Mouse (Mus musculus): ENCODE data around the gene Aldh1b1. TPM values are rescaled to one million over a fixed set of nuclear protein-coding genes. Genes with fewer than 3 reads are reported as not detected.
A peak's percentile ranks its signal among the peaks of the same experiment; 100 is the strongest.

Gene Aldh1b1
- polyA plus RNA-seq, 1 experiment: 9.8 TPM

DNA sequence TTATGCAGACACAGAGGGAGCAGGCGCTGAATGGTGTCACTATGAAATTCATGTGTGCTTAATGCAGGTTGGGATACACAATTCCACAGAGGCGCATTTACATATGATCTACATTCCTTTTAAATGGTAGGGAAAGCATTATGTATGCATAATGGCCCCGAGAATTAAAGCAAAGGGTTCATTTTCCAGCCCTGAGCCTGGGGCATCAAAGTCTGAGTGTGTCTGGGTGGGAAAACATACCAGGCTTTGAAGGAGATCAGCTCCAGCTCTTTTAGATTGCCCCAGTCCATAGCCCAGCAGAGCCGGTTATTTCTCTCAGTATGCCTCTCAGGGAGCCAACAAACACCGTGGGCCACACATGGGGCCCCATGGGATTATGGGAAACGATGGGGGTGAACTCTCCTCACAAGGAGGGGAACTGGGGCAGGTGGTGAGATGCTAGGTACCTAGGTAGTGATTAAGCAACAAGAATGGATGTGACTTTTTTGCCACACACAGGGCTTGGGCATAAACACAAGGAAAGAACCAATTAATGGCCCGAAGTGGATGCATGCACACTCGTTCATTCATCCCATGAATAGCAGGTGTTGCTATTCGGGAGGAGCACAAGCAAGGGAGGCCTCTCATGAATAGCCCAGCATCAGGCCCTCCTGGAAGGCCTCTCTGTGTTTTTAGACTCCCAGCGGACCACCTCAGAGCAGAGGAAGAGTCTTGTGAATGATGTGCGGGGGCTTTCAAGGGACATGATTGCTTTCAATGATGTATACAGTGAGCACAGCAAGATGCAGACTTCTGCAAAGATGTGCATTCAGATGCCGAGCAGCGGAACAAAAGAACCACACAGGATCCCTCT, 31.3 kb downstream of the Aldh1b1 start:
- peak; percentile 81 for DNase-seq (ENCODE audit: low read depth)

DNA sequence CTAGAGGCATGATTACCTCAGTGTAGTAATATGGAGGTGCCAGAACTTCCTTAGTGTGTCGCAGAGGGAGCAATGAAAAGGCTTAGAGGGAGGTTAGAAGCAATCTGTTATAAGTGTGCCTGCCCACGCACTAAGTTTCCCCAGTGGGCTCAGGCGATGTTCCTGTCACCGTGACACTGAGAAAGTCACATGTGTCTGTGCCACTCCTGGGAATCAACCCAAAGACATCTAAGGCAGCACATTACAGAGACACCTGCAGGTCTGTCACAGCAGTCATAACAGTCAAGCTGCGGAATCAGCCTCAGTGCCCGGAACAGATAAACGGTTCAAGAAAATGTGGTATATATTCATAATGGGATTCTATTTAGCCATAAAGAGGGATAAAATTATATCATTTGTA, 33.2 kb downstream of the Aldh1b1 start:
- DNase-seq (ENCODE audit: low read depth): peak; percentile 56
- no peak for TF ChIP-seq CTCF (IDR thresholded peaks at IDR 0.05; ENCODE audit: borderline replicate concordance, extremely low read depth, insufficient read depth, insufficient read length)
- no peak for TF ChIP-seq POLR2A (IDR thresholded peaks at IDR 0.05; ENCODE audit: borderline replicate concordance, extremely low read depth, insufficient read depth, insufficient read length, poor library complexity, severe bottlenecking)

More for the DNA sequence above, 31.3 kb downstream of the Aldh1b1 start:
- no peak for TF ChIP-seq POLR2A (IDR thresholded peaks at IDR 0.05; ENCODE audit: borderline replicate concordance, extremely low read depth, insufficient read depth, insufficient read length, poor library complexity, severe bottlenecking)
- TF ChIP-seq CTCF (IDR thresholded peaks at IDR 0.05; ENCODE audit: borderline replicate concordance, extremely low read depth, insufficient read depth, insufficient read length): no peak

DNA sequence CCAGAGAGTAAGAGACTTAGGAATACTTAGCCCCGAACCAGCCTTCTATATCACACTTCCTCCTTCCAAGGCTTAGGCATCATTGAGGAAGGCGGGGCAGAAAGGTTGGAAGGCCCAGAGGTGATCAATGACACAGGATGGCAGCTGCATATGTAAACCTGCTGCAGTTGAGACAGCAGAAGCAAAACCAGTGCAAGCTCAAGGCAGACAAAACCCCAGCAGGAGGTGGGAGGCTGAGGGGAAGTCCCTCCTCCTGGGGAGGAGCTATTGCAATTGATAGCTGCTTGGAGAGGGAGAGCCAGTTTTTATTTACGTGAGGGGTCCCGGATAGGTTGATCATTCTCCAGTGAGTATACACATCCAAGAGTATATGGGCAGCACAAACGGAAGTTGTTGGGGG, 34.6 kb downstream of the Aldh1b1 start:
- DNase-seq (ENCODE audit: low read depth): no peak
- no peak for TF ChIP-seq POLR2A (IDR thresholded peaks at IDR 0.05; ENCODE audit: borderline replicate concordance, extremely low read depth, insufficient read depth, insufficient read length, poor library complexity, severe bottlenecking)

DNA sequence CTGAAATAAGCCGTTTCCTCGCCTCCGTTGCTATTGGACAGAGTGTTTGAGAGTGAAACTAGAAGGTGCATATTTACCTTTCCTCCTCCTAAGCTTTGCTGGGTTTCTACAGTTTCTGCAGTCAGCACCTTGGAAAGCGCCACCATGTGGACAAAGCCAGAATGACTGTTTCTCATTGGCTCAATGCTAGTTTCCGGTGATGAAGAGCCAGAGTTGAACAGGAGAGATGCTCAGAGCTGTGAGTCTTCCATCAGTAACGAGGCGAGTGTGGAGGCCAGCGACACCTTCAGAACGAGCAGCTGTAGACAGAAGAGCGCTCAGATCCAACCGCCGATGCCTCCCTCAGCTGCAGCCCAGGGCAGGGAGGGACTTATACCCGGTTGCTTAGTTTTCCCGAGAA, 45.5 kb downstream of the Aldh1b1 start:
- no peak for TF ChIP-seq POLR2A (IDR thresholded peaks at IDR 0.05; ENCODE audit: borderline replicate concordance, extremely low read depth, insufficient read depth, insufficient read length, poor library complexity, severe bottlenecking)
- peak; percentile 74; the same call in 1 of the 2 replicates for TF ChIP-seq CTCF (IDR thresholded peaks at IDR 0.05; ENCODE audit: borderline replicate concordance, extremely low read depth, insufficient read depth, insufficient read length)
- peak; percentile 80 for DNase-seq (ENCODE audit: low read depth)

DNA sequence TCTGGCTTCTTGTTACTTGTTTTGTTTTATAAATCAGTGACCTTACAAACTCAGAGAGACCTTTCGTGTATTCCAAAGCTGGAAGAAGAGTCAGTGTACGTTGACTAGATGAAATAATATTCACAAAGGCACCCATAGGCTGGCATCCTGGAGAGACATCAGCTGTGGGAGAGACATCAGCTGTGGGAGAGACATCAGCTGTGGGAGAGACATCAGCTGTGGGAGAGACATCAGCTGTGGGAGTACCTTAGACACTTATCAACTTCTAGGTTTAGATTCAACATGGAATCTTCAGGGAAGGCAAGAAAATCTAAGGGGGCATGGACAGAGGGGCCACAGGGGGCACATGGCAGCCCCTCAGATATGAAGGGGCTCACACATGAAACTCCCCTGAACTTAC, 47.4 kb downstream of the Aldh1b1 start:
- no peak for DNase-seq (ENCODE audit: low read depth)
- TF ChIP-seq CTCF (IDR thresholded peaks at IDR 0.05; ENCODE audit: borderline replicate concordance, extremely low read depth, insufficient read depth, insufficient read length) (no peak), POLR2A (IDR thresholded peaks at IDR 0.05; ENCODE audit: borderline replicate concordance, extremely low read depth, insufficient read depth, insufficient read length, poor library complexity, severe bottlenecking) (no peak)

DNA sequence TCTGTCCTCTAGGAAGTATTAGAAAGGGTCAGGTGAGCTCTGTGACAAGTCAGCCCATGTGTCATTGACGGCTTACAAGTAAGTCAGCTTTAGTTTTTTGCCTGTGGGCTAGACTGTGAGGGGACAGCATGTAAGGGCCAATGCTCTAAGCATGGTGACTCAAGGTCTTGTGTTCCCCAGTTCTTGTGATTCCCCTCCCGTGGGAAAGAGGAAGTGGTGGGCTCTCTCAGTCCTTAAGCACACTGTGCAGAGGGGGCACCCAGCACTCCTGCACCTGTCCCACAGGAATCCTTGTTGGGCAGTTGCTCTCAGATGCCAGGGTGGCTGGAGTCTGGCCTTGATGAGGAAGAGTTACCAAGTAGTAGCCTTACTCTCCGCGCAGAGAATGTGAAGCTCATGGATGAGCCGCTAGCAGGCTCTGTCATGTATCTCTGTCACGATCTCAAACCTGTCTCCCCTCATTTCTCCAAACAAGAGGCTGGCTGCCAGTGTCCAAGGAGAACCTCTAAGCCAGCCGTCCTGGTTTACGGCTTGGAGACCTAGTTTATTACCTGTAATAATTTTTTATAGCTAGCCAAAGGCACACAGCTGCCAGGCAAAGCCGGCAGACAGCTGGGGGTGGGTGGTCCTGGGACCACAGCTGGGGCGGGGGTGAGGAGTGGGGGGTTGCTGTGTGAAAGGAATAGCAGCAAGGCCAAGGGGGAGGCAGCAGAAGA, 49.4 kb downstream of the Aldh1b1 start, which contains the start of gene Stra6l:
Stra6l (plus strand) TSS at position 556 of the 716 bp plus-strand sequence.
- no peak for TF ChIP-seq CTCF (IDR thresholded peaks at IDR 0.05; ENCODE audit: borderline replicate concordance, extremely low read depth, insufficient read depth, insufficient read length)
- no peak for TF ChIP-seq POLR2A (IDR thresholded peaks at IDR 0.05; ENCODE audit: borderline replicate concordance, extremely low read depth, insufficient read depth, insufficient read length, poor library complexity, severe bottlenecking)
- no peak for DNase-seq (ENCODE audit: low read depth)

DNA sequence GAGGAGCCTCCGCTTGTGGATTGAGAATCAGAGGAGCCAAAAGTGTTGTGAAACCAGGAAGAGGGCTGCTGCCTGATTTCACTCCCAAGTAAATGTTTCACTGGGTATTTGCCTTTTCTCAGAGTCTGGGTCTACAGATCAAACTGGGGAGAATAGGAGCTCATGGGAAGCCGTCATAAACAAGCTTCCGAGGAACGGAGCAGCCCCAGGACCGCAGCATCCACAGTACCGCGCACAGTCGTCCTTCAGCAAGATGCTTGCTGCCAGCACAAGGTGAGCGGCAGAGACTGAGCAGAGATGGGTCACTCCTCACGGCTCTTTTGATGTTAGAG, 50.0 kb downstream of the Aldh1b1 start:
- no peak for DNase-seq (ENCODE audit: low read depth)
- TF ChIP-seq CTCF (IDR thresholded peaks at IDR 0.05; ENCODE audit: borderline replicate concordance, extremely low read depth, insufficient read depth, insufficient read length): no peak
- no peak for TF ChIP-seq POLR2A (IDR thresholded peaks at IDR 0.05; ENCODE audit: borderline replicate concordance, extremely low read depth, insufficient read depth, insufficient read length, poor library complexity, severe bottlenecking)

DNA sequence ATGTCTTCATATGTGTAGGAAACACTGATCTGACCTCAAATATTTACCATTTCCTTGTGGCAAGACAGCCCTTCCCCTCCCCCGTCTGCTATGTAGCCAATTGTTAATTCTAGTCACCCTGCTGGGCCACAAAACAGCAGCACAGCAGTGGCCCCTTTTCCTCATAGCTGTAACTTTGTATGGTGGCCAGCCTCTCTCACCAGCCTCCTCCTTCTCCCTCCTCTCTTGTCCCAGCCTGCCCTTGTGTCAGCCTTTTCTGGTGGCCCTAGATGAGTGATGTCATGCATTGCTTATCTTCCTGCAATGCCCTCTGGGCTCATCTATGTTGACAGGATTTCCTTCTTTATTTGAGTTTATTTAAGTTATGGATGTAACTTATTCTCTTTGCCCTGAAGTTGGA, 50.6 kb downstream of the Aldh1b1 start:
- no peak for DNase-seq (ENCODE audit: low read depth)
- TF ChIP-seq CTCF (IDR thresholded peaks at IDR 0.05; ENCODE audit: borderline replicate concordance, extremely low read depth, insufficient read depth, insufficient read length): no peak
- TF ChIP-seq POLR2A (IDR thresholded peaks at IDR 0.05; ENCODE audit: borderline replicate concordance, extremely low read depth, insufficient read depth, insufficient read length, poor library complexity, severe bottlenecking): no peak

DNA sequence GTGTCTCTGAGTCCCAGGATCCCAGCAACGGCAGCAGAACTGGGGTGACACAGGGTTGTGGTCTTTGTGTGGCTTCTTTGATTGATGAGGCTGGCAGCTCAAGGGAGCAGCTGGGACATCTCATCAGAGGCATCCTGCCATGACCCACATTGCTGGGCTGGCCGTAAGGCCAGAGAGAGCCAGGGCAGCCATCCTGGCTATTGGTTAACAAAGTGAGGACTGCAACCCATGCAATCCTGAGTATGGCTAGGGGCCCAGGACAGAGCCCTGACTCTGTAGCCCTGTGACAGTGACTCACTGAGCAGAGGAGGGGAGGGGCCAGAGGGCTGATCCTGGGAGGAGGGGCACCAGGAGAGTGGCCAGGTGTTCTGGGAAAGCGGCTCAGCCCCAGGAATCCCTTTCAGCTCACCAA, 52.8 kb downstream of the Aldh1b1 start:
- TF ChIP-seq CTCF (IDR thresholded peaks at IDR 0.05; ENCODE audit: borderline replicate concordance, extremely low read depth, insufficient read depth, insufficient read length): no peak
- TF ChIP-seq POLR2A (IDR thresholded peaks at IDR 0.05; ENCODE audit: borderline replicate concordance, extremely low read depth, insufficient read depth, insufficient read length, poor library complexity, severe bottlenecking): no peak
- no peak for DNase-seq (ENCODE audit: low read depth)

DNA sequence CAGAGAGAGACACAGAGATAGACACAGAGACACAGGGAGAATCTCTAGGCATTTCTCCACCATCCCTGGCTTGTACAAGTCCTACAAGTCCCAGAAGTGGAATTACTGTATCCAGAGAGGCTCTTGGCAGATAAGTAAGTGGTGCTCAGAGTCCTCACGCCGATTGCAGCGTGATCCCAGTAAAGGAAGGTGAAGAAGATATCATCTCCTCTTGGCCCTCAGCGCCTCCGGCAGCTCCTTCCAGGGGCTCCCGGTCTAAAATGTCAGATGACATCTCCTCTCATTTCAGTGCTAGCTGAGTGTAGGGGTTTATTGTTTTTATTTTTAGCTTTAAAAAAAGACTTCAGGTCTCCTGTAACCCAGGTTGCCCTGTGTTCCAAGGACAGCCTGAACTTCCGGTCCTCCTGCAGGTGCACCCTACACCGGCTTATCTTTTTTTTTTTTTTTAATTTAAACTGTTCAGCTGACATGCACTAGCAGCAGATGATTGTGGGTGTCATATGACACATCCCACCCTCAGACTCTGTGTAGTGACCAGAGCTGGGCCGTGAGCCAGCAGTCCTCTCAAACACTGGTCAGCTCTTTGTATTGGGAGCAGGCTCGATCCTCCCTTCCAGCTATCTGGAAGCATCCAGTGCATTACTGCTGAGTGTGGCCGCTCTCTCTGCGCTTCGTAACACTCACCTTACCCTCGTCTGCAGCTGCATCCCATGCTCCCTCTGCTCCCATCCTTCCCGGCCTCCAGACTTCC, 54.8 kb downstream of the Aldh1b1 start:
- no peak for DNase-seq (ENCODE audit: low read depth)
- no peak for TF ChIP-seq POLR2A (IDR thresholded peaks at IDR 0.05; ENCODE audit: borderline replicate concordance, extremely low read depth, insufficient read depth, insufficient read length, poor library complexity, severe bottlenecking)
- no peak for TF ChIP-seq CTCF (IDR thresholded peaks at IDR 0.05; ENCODE audit: borderline replicate concordance, extremely low read depth, insufficient read depth, insufficient read length)

Other genes starting within 250 kb of the Aldh1b1 start
- 266 and 421 TPM in 2 replicates for gene Igfbpl1, start 27.9 kb downstream of the Aldh1b1 start, polyA plus RNA-seq (2012; rRNA removed)
- 2.6 and 4.1 TPM in 2 replicates for gene Stra6l, start 49.6 kb downstream of the Aldh1b1 start, polyA plus RNA-seq (2012; rRNA removed)
- 0.21 and 0.41 TPM in 2 replicates for gene Ccdc180, start 91.3 kb downstream of the Aldh1b1 start, polyA plus RNA-seq (2012; rRNA removed)
- 16.5 and 22.7 TPM in 2 replicates for gene Tdrd7, start 166.3 kb downstream of the Aldh1b1 start, polyA plus RNA-seq (2012; rRNA removed)
- gene Tmod1, start 239.9 kb downstream of the Aldh1b1 start, polyA plus RNA-seq (2012; rRNA removed): 0.45 and 0.71 TPM in 2 replicates